Mouse (Mus musculus): Measurements from ENCODE around the gene Btk.
A peak's percentile ranks its signal among the peaks of the same experiment; 100 is the strongest.
"Not testable (repeated sequence)": the region's sequence is repeated elsewhere in the genome, so short reads cannot be mapped to it uniquely, and the experiment has no call there.

The Btk gene

GRCm38 (mm10) chrX:134580528-134581305 is 2.7 kb downstream of the Btk start:
- no peak for DNase-seq

GRCm38 (mm10) chrX:134577896-134578295 is 5.5 kb downstream of the Btk start:
- DNase-seq: no peak

GRCm38 (mm10) chrX:134566536-134567222 is 16.7 kb downstream of the Btk start:
- DNase-seq: no peak

- DNase-seq: no peak
Measured at GRCm38 (mm10) chrX:134564326-134564725, 19.0 kb downstream of the Btk start.

GRCm38 (mm10) chrX:134554425-134554824 is 28.9 kb downstream of the Btk start:
- no peak for DNase-seq

- DNase-seq: no peak
Measured at GRCm38 (mm10) chrX:134553326-134553725, 30.0 kb downstream of the Btk start.

GRCm38 (mm10) chrX:134550903-134551302 is 32.5 kb downstream of the Btk start:
- peak; percentile 4 for DNase-seq

- DNase-seq: no peak
Measured at GRCm38 (mm10) chrX:134547330-134547729, 36.0 kb downstream of the Btk start.

- DNase-seq: no peak
Measured at GRCm38 (mm10) chrX:134541955-134542308, 41.4 kb downstream of the Btk start.

- peak; percentile 48 for DNase-seq
Measured at GRCm38 (mm10) chrX:134541145-134541954, 42.0 kb downstream of the Btk start, which contains the start of gene Timm8a1. Timm8a1 (minus strand) TSS chrX:134541865.

GRCm38 (mm10) chrX:134540414-134541135 is 42.8 kb downstream of the Btk start:
- no peak for DNase-seq

- DNase-seq: not testable (repeated sequence)
Measured at GRCm38 (mm10) chrX:134539795-134540194, 43.6 kb downstream of the Btk start.

GRCm38 (mm10) chrX:134533346-134533745 is 50.0 kb downstream of the Btk start:
- no peak for DNase-seq

- DNase-seq: no peak
Measured at GRCm38 (mm10) chrX:134525260-134525659, 58.1 kb downstream of the Btk start.

GRCm38 (mm10) chrX:134523772-134524171 is 59.6 kb downstream of the Btk start:
- no peak for DNase-seq

GRCm38 (mm10) chrX:134509473-134509872 is 73.9 kb downstream of the Btk start:
- DNase-seq: no peak

- no peak for DNase-seq
Measured at GRCm38 (mm10) chrX:134507977-134508376, 75.4 kb downstream of the Btk start.

- DNase-seq: no peak
Measured at GRCm38 (mm10) chrX:134500651-134501050, 82.7 kb downstream of the Btk start.
